Mouse (Mus musculus) liver, embryonic 14.5 days (tissue): ENCODE results near the gene Phf13.

Source experiments
- CTCF ChIP-seq: IDR thresholded peaks from 2 replicates; pipeline ENCODE4 v1.5.1; 2016; ENCODE audit warnings: antibody characterized with exemption, low read depth, control low read depth
- EP300 ChIP-seq: IDR thresholded peaks from 2 replicates; pipeline ENCODE4 v1.6.1; 2016; ENCODE audit warnings: antibody characterized with exemption, low read depth

GRCm38 (mm10) chr4:152006812-152007211 lies 10.8 kb upstream of the Phf13 start:
- TF ChIP-seq CTCF = no peak
- no peak for TF ChIP-seq EP300
